Mouse (Mus musculus) frontal cortex, adult 2 months (tissue): ENCODE results near the gene Wnk1. TPM values are rescaled to one million over a fixed set of nuclear protein-coding genes. Genes with fewer than 3 reads are reported as not detected.
A peak's percentile ranks its signal among the peaks of the same experiment; 100 is the strongest.

Experiments
- DNase-seq, 2 experiments: peaks; one replicate each; pipeline ENCODE4 v3.0.0; 2022; ENCODE audit warnings: low spot score in 1 of 2; ENCODE audit errors: extremely low spot score in 1 of 2
- polyA plus RNA-seq: library from polyadenylated mRNA; depleted of rRNA; stranded (reverse); fragments of >200 nt; gene quantifications from 2 replicates; pipeline ENCODE4 v1.2.3, GENCODE M21; 2012; rRNA removed

Gene Wnk1
- polyA plus RNA-seq, 1 experiment, result 181 TPM

- no peak for DNase-seq
These were observed 122.8 kb downstream of the Wnk1 start for GRCm38 (mm10) chr6:119915710-119916109.

DNA sequence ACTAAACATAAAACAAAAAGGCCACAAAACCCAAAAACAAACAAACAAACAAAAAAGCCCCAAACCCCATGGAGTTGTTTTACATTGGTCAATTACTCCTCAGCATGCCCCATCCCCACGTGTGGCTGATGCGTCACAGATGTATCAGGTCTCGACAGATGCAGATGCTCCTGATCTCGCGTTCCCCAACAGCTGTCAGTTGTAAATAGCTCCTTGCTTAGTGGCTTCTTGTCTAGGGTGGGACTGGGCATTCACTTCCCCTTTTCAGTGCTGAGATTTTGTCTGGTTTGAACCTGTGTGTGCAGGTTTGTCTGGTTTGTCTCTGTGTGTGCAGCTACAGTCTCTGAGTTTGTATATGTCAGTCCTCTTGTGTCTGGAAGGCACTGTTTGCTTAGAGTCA, 126.4 kb downstream of the Wnk1 start:
- no peak for DNase-seq

DNA sequence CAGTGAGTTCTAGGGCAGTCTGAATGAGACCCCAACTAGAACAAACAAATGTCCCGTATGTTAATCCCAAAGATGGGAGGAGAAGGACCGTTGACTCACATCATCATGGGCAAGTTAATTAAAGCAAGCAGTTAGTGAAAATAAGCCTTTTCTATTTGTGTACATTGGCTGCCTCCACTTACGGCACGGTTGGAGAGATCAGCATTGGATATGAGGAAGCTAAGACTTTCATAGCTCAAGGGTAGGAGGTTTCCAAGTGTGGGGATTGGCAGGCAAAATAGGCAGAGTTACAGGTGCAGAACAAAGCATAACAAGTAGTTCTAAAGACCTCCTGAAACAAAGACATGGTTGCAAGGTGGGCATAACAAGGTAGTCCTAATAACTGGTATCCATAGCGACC, 133.0 kb downstream of the Wnk1 start:
- no peak for DNase-seq

DNA sequence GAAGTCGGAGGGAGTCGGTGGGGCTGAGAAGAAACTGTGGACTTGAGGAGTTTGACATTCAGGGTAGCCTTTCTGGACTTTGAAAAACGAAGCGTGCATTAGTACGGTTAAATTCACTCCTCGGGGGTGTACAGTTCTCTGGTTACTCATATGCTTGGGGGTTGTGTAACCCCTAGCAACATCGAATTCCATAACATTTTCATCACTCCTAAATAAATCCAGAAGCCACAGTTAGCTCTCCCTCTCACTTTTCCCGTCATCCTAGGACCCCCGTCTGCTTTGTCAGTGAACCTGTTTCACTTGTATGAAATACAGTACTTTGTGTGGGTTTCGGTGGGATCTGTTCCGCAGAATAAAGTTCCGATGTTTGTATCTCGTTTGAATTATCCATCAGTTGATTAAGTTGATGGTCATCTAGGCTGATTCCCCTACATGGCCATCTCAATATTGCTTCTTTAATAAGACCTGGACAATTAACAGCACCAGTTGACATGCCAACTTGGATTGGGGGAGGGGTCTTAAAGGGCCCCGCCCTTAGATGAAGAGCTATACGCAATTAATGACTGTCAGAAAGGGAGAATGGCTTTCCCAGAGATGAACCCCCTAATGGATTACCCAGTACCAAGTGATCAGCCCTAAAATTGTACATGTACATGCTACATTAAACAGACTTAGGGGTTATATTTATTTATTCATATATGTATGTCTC, 135.2 kb downstream of the Wnk1 start:
- DNase-seq, result peak in 1 of 2 experiments; percentile 30

- peak; percentile 71 to 94 for DNase-seq
These were observed 136.0 kb downstream of the Wnk1 start, which contains the start of gene Rad52 for GRCm38 (mm10) chr6:119902204-119903080. Gene Rad52 (plus strand): TSS chr6:119902698.

DNA sequence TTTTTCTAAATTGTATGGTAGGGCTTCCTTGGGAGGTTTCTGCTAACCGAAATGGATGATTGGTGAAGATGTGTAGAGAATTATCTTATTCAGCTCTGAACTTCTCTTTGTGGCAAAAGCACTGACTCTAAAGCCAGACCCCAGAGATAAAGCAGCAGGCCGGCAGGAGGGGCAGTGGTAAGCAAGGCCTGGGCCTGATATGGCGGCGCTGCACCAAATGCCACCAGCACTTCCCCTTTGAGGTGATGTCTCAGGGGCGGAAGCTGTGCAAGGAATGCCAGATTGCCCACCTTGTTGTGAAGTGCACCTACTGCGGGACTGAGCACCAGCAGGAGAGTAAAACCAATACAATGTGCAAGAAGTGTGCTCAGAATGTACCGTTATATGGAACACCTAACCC, 145.8 kb downstream of the Wnk1 start:
- no peak for DNase-seq

DNA sequence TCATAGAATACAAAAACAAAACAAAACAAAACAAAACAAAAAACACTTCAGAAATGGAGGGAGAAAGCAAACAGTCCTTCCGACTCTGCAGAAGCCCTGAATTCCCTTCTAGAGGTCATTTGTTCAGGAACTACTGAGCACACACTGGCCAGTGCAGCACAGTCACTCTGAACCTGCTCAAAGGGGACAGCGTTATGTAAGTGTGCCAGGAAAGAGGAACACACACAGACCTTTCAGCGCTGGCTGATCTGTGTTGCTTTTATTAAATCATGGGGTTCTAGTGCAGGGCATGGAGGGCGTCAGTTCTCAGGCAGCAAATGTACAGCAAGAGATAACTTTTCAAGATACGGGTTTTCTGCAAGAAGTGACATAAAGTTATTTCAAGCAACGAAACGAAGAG, 155.3 kb downstream of the Wnk1 start:
- DNase-seq, result no peak

Other genes with a start within 250 kb of the Wnk1 start
- 18.8 and 24.1 TPM in 2 replicates for gene Erc1, start 190.5 kb downstream of the Wnk1 start, polyA plus RNA-seq
- gene Rad52, start 136.0 kb downstream of the Wnk1 start, polyA plus RNA-seq, result 50.6 and 54.3 TPM in 2 replicates
- 3.8 and 4.5 TPM in 2 replicates for gene Ninj2, start 54.7 kb upstream of the Wnk1 start, polyA plus RNA-seq